ENCODE assay signal across 29 mouse cellular contexts in the genomic region with DNA sequence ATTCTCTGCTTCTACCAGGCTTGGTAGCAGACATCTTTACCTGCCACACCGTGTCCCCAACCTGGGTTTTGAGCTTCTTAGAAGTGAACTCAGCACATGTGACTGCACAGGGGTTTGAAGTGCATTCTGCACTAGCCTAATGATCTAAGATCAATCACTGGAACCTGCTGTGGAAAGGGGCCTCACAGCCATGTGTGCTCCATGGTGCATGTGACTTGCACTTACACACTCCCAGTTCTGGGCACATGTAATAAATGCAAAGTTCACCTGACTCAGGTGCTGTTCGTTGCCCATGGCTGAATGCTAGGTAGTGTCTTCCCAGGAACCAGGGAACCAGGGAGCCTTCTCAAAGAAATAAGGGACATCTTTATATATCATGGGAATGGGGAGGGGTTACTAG. TPM values are rescaled to one million over a fixed set of nuclear protein-coding genes. Genes with fewer than 3 reads are reported as not detected.
DNase-seq lines count a peak whose midpoint lies in the region; ATAC-seq and TF ChIP-seq lines count a peak whose summit lies in the region.
"Had no signal": no experiment of that assay in that cellular context is flagged by ENCODE, and none has a peak within 500 bp of the region (broad histone marks: within the 10 kb centered on the region; RNA-seq: fewer than 3 reads in every experiment).

No protein-coding gene starts in this region.

- no peak for TF ChIP-seq POLR2A in kidney, adult 2 months (IDR thresholded peaks at IDR 0.05; ENCODE audit: low read depth, low read length)
- TF ChIP-seq POLR2A in thymus, adult 2 months (IDR thresholded peaks at IDR 0.05; ENCODE audit: control insufficient read depth, extremely low read depth, insufficient read depth, low read length, poor library complexity): no peak

- peaks cover 86% of the 10 kb centered on the region for H3K36me3 ChIP-seq in kidney, embryonic 15.5 days
- peaks cover 8% of the 10 kb centered on the region; the same call in 1 of the 2 replicates for H3K36me3 ChIP-seq in kidney, adult 2 months (ENCODE audit: control insufficient read depth, insufficient read depth, low read length)
- peaks cover 25% of the 10 kb centered on the region for H3K36me3 ChIP-seq in thymus, adult 2 months (ENCODE audit: control insufficient read depth, insufficient read depth, low read length)
- H3K36me3 ChIP-seq in intestine, postnatal 0 days (ENCODE audit: control insufficient read depth, insufficient read depth): peaks cover 81% of the 10 kb centered on the region

- ATAC-seq in kidney, embryonic 15.5 days (replicated peaks; ENCODE audit: low FRiP score): no peak
- ATAC-seq in intestine, postnatal 0 days: peak; percentile 93
- ATAC-seq: forebrain, embryonic 13.5 days; forebrain, embryonic 16.5 days; Patski had no signal

- DNase-seq in kidney, adult 2 months: no peak
- DNase-seq in thymus, adult 2 months: no peak
- no peak for DNase-seq in thymus, postnatal 4 days
- no peak for DNase-seq in frontal cortex, postnatal 36 days (ENCODE audit: low spot score in 2 of 2)
- no peak for DNase-seq in cerebellum, postnatal 14 days
- DNase-seq: adrenal gland, adult 2 months; adrenal gland, postnatal 14 days; B cell, adult 2 months; cerebellum, adult 11 months; cerebellum, adult 2 months; cerebellum, adult 9-11 months; cerebellum, postnatal 36 days; gastrocnemius, adult 2 months; gastrocnemius, postnatal 14 days; heart, adult 11 months had no signal

- no peak overlapping the region for H3K4me3 ChIP-seq in kidney, embryonic 15.5 days (replicated peaks)
- H3K4me3 ChIP-seq in kidney, adult 2 months (ENCODE audit: insufficient read depth, low read depth, low read length): no peak overlapping the region
- no peak overlapping the region for H3K4me3 ChIP-seq in thymus, adult 2 months (ENCODE audit: control insufficient read depth, insufficient read depth, low read length)
- H3K4me3 ChIP-seq in intestine, postnatal 0 days (ENCODE audit: low read depth, low read length): no peak overlapping the region
- H3K4me3 ChIP-seq: forebrain, embryonic 10.5 days; forebrain, embryonic 13.5 days; gastrocnemius, adult 2 months; hindbrain, embryonic 12.5 days; hindbrain, embryonic 15.5 days had no signal

- no peak overlapping the region for H3K9ac ChIP-seq in kidney, embryonic 15.5 days
- no peak overlapping the region for H3K9ac ChIP-seq in intestine, postnatal 0 days (ENCODE audit: low read depth, low read length)
- H3K9ac ChIP-seq: forebrain, embryonic 13.5 days; hindbrain, embryonic 12.5 days; hindbrain, embryonic 15.5 days had no signal

- H3K4me1 ChIP-seq in kidney, embryonic 15.5 days: peaks cover 33% of the 10 kb centered on the region
- H3K4me1 ChIP-seq in kidney, adult 2 months (ENCODE audit: control insufficient read depth, insufficient read depth, low read length): peaks cover 9% of the 10 kb centered on the region
- H3K4me1 ChIP-seq in thymus, adult 2 months (replicated peaks; ENCODE audit: control insufficient read depth, insufficient read depth, low read length): peaks cover 32% of the 10 kb centered on the region
- H3K4me1 ChIP-seq in intestine, postnatal 0 days (replicated peaks; ENCODE audit: control insufficient read depth, insufficient read depth, low read length): no peaks in the 10 kb centered on the region
- H3K4me1 ChIP-seq: forebrain, embryonic 10.5 days; hindbrain, embryonic 15.5 days had no signal

- H3K4me2 ChIP-seq in kidney, embryonic 15.5 days: no peak overlapping the region
- H3K4me2 ChIP-seq in intestine, postnatal 0 days (replicated peaks; ENCODE audit: low read depth): no peak overlapping the region
- H3K4me2 ChIP-seq: forebrain, embryonic 13.5 days; heart, embryonic 11.5 days; hindbrain, embryonic 12.5 days; hindbrain, embryonic 15.5 days had no signal

- 0 out of 2 replicates have a peak overlapping the region, but pooled peaks have one; percentile 41 for H3K27ac ChIP-seq in kidney, embryonic 15.5 days
- no peak overlapping the region for H3K27ac ChIP-seq in kidney, adult 2 months (ENCODE audit: insufficient read depth, low read depth, low read length)
- peak overlapping the region; percentile 17; the same call in 1 of the 2 replicates for H3K27ac ChIP-seq in thymus, adult 2 months (ENCODE audit: control insufficient read depth, insufficient read depth, low read length)
- 0 out of 2 replicates have a peak overlapping the region, but pooled peaks have one; percentile 9 for H3K27ac ChIP-seq in intestine, postnatal 0 days (ENCODE audit: low read depth, low read length)
- H3K27ac ChIP-seq: forebrain, embryonic 10.5 days; forebrain, embryonic 13.5 days; gastrocnemius, adult 2 months; hindbrain, embryonic 12.5 days; hindbrain, embryonic 15.5 days had no signal

- WGBS in kidney, embryonic 15.5 days: 75% methylated on average over 2 of the region's 2 CpGs
- 72% methylated on average over 2 of the region's 2 CpGs for WGBS in kidney, adult 2 months
- WGBS in thymus, adult 2 months: 98% methylated on average over 2 of the region's 2 CpGs
- 44% methylated on average over 2 of the region's 2 CpGs for WGBS in intestine, postnatal 0 days

- H3K27me3 ChIP-seq in kidney, embryonic 15.5 days: no peaks in the 10 kb centered on the region
- no peaks in the 10 kb centered on the region for H3K27me3 ChIP-seq in kidney, adult 2 months (replicated peaks; ENCODE audit: control insufficient read depth, insufficient read depth, low read length)
- H3K27me3 ChIP-seq in thymus, adult 2 months (ENCODE audit: control insufficient read depth, insufficient read depth, low read length): no peaks in the 10 kb centered on the region
- no peaks in the 10 kb centered on the region for H3K27me3 ChIP-seq in intestine, postnatal 0 days (replicated peaks; ENCODE audit: control insufficient read depth, insufficient read depth, low read length)
- H3K27me3 ChIP-seq: CH12.LX; forebrain, embryonic 13.5 days; hindbrain, embryonic 12.5 days; hindbrain, embryonic 15.5 days; Patski had no signal

- TF ChIP-seq CTCF in kidney, adult 2 months (conservative IDR thresholded peaks at IDR 0.05; ENCODE audit: insufficient read depth, insufficient read length, low read depth, low read length): no peak
- TF ChIP-seq CTCF in thymus, adult 2 months (IDR thresholded peaks at IDR 0.05; ENCODE audit: borderline replicate concordance, control insufficient read depth, extremely low read depth, insufficient read depth, low read length, poor library complexity): no peak
- no peak for TF ChIP-seq CTCF in intestine, postnatal 0 days (IDR thresholded peaks at IDR 0.05; ENCODE audit: low read depth)

- H3K9me3 ChIP-seq in kidney, embryonic 15.5 days (replicated peaks): no peaks in the 10 kb centered on the region
- H3K9me3 ChIP-seq in intestine, postnatal 0 days (ENCODE audit: control insufficient read depth): no peaks in the 10 kb centered on the region
- H3K9me3 ChIP-seq: forebrain, embryonic 10.5 days; forebrain, embryonic 13.5 days; G1E; hindbrain, embryonic 12.5 days; hindbrain, embryonic 15.5 days had no signal

RNA-seq across cellular contexts. Expression of a gene that starts 22.0 kb away (rescaled TPM):
- polyA plus RNA-seq in kidney, embryonic 15.5 days (2015; fragmentation: Nextera tagmentation; extraction: Ambion mirVana): 45.1 and 45.9 TPM in 2 replicates
- polyA plus RNA-seq in kidney, adult 2 months (2012; rRNA removed): 19.5 and 19.6 TPM in 2 replicates
- 37.8 and 40.4 TPM in 2 replicates for polyA plus RNA-seq in thymus, adult 2 months (2012; rRNA removed)
- polyA plus RNA-seq in intestine, postnatal 0 days (2015; fragmentation: Nextera tagmentation; extraction: Ambion mirVana): 29.1 and 33.1 TPM in 2 replicates

RNA-seq across cellular contexts. Expression of a gene that starts 22.1 kb away (rescaled TPM):
- polyA plus RNA-seq in kidney, embryonic 15.5 days (2015; fragmentation: Nextera tagmentation; extraction: Ambion mirVana): 82.8 and 92.6 TPM in 2 replicates
- polyA plus RNA-seq in kidney, adult 2 months (2012; rRNA removed): 33.2 and 37.8 TPM in 2 replicates
- 18.0 and 20.8 TPM in 2 replicates for polyA plus RNA-seq in thymus, adult 2 months (2012; rRNA removed)
- 79.2 and 82.5 TPM in 2 replicates for polyA plus RNA-seq in intestine, postnatal 0 days (2015; fragmentation: Nextera tagmentation; extraction: Ambion mirVana)

RNA-seq across cellular contexts. Expression of a gene that starts 25.6 kb away (rescaled TPM):
- polyA plus RNA-seq in kidney, embryonic 15.5 days (2015; fragmentation: Nextera tagmentation; extraction: Ambion mirVana): 75.9 and 77.2 TPM in 2 replicates
- 81.3 and 81.4 TPM in 2 replicates for polyA plus RNA-seq in kidney, adult 2 months (2012; rRNA removed)
- 176 and 211 TPM in 2 replicates for polyA plus RNA-seq in thymus, adult 2 months (2012; rRNA removed)
- polyA plus RNA-seq in intestine, postnatal 0 days (2015; fragmentation: Nextera tagmentation; extraction: Ambion mirVana): 31.1 and 31.6 TPM in 2 replicates

RNA-seq across cellular contexts. Expression of a gene that starts 32.4 kb away (rescaled TPM):
- 41.5 and 47.1 TPM in 2 replicates for polyA plus RNA-seq in kidney, embryonic 15.5 days (2015; fragmentation: Nextera tagmentation; extraction: Ambion mirVana)
- polyA plus RNA-seq in kidney, adult 2 months (2012; rRNA removed): 114 and 137 TPM in 2 replicates
- polyA plus RNA-seq in thymus, adult 2 months (2012; rRNA removed): 0.53 and 0.65 TPM in 2 replicates
- 109 and 114 TPM in 2 replicates for polyA plus RNA-seq in intestine, postnatal 0 days (2015; fragmentation: Nextera tagmentation; extraction: Ambion mirVana)
- polyA plus RNA-seq: adrenal gland, adult 2 months; cerebellum, adult 2 months; embryonic facial prominence, embryonic 11.5 days; forebrain, embryonic 10.5 days; forebrain, embryonic 13.5 days; G1E; heart, embryonic 14.5 days; heart, postnatal 0 days had no signal

RNA-seq across cellular contexts. Expression of a gene that starts 56.5 kb away (rescaled TPM):
- 13.6 and 14.5 TPM in 2 replicates for polyA plus RNA-seq in kidney, embryonic 15.5 days (2015; fragmentation: Nextera tagmentation; extraction: Ambion mirVana)
- polyA plus RNA-seq in kidney, adult 2 months (2012; rRNA removed): 21.5 and 22.5 TPM in 2 replicates
- 71.0 and 87.0 TPM in 2 replicates for polyA plus RNA-seq in thymus, adult 2 months (2012; rRNA removed)
- polyA plus RNA-seq in intestine, postnatal 0 days (2015; fragmentation: Nextera tagmentation; extraction: Ambion mirVana): 4.0 and 4.9 TPM in 2 replicates
